8 mouse cellular contexts compared by ENCODE assay signal in genomic region chr8:116943555-116944384, GRCm38 (mm10). TPM values are rescaled to one million over a fixed set of nuclear protein-coding genes. Genes with fewer than 3 reads are reported as not detected.
DNase-seq lines count a peak whose midpoint lies in the region; ATAC-seq and TF ChIP-seq lines count a peak whose summit lies in the region.

No protein-coding gene starts in this region.

- H3K4me1 ChIP-seq in embryonic facial prominence, embryonic 13.5 days, result peaks cover 22% of the 10 kb centered on the region
- peaks cover 40% of the 10 kb centered on the region for H3K4me1 ChIP-seq in heart, embryonic 16.5 days (ENCODE audit: control insufficient read depth, insufficient read depth, low read length)
- H3K4me1 ChIP-seq in lung, postnatal 0 days (ENCODE audit: insufficient read depth, low read depth, low read length), result peaks cover 12% of the 10 kb centered on the region; the same call in 1 of the 2 replicates
- peaks cover 18% of the 10 kb centered on the region for H3K4me1 ChIP-seq in olfactory bulb, adult 2 months (ENCODE audit: control insufficient read depth, insufficient read depth, low read length)

- H3K27me3 ChIP-seq in Patski, result no peaks in the 10 kb centered on the region
- H3K27me3 ChIP-seq in embryonic facial prominence, embryonic 13.5 days, result no peaks in the 10 kb centered on the region
- H3K27me3 ChIP-seq in heart, embryonic 16.5 days (ENCODE audit: control insufficient read depth, insufficient read depth, low read length), result no peaks in the 10 kb centered on the region
- no peaks in the 10 kb centered on the region for H3K27me3 ChIP-seq in lung, postnatal 0 days (replicated peaks; ENCODE audit: insufficient read depth, low read length)

- H3K9me3 ChIP-seq in embryonic facial prominence, embryonic 13.5 days, result no peaks in the 10 kb centered on the region
- no peaks in the 10 kb centered on the region for H3K9me3 ChIP-seq in heart, embryonic 16.5 days (replicated peaks; ENCODE audit: control insufficient read depth, low read length)
- no peaks in the 10 kb centered on the region for H3K9me3 ChIP-seq in lung, postnatal 0 days (ENCODE audit: low read length)

- in situ Hi-C loops in Patski (cut with MboI; ENCODE audit: low pct_unique_long_range_greater_than_20kb), result loop anchor here (5.0 kb wide), 1 partner anchor 34 kb away; the partner anchor contains the start of gene 1700030J22Rik

- H3K27ac ChIP-seq in embryonic facial prominence, embryonic 13.5 days, result no peak overlapping the region
- peak overlapping the region; percentile 42 for H3K27ac ChIP-seq in heart, embryonic 16.5 days (ENCODE audit: low read length)
- H3K27ac ChIP-seq in lung, postnatal 0 days (ENCODE audit: low read length), result peak overlapping the region; percentile 68
- H3K27ac ChIP-seq in olfactory bulb, adult 2 months (ENCODE audit: insufficient read depth, low read depth, low read length), result no peak overlapping the region

- peak; percentile 64 for DNase-seq in A20 (ENCODE audit: low read depth, low spot score)
- DNase-seq in Patski (ENCODE audit: low read depth, low spot score), result no peak
- peak; percentile 46 for DNase-seq in kidney, postnatal 14 days
- peak; percentile 52 for DNase-seq in lung, postnatal 0 days (ENCODE audit: low spot score)
- peak; percentile 44 for DNase-seq in thymus, postnatal 25 days

- ATAC-seq in Patski, result peak; percentile 58
- peak; percentile 44; the same call in 1 of the 2 replicates for ATAC-seq in embryonic facial prominence, embryonic 13.5 days (ENCODE audit: insufficient number of reproducible peaks, insufficient read depth, low FRiP score, low TSS enrichment, low read depth)
- peak; percentile 30; the same call in 1 of the 2 replicates for ATAC-seq in heart, embryonic 16.5 days (replicated peaks; ENCODE audit: extremely low read depth, insufficient read depth, low FRiP score)
- peak; percentile 58 for ATAC-seq in lung, postnatal 0 days

- under 1% methylated on average over 62 of the region's 62 CpGs for WGBS in embryonic facial prominence, embryonic 13.5 days
- under 1% methylated on average over 62 of the region's 62 CpGs for WGBS in heart, embryonic 16.5 days
- under 1% methylated on average over 51 of the region's 62 CpGs for WGBS in lung, postnatal 0 days
- under 1% methylated on average over 62 of the region's 62 CpGs for WGBS in olfactory bulb, adult 2 months

- POLR2A ChIA-PET in Patski (lab: Charles Lee), result interaction anchor here (1.0 kb wide), 2 partner anchors 20 to 29 kb away, joined by 3 to 4 read pairs; no protein-coding TSS in a partner anchor

- peak overlapping the region; percentile 88 for H3K9ac ChIP-seq in embryonic facial prominence, embryonic 13.5 days
- peak overlapping the region; percentile 86 for H3K9ac ChIP-seq in heart, embryonic 16.5 days (ENCODE audit: low read length)
- H3K9ac ChIP-seq in lung, postnatal 0 days (replicated peaks; ENCODE audit: low read depth), result peak overlapping the region; percentile 71

- peaks cover 4% of the 10 kb centered on the region for H3K36me3 ChIP-seq in embryonic facial prominence, embryonic 13.5 days
- H3K36me3 ChIP-seq in heart, embryonic 16.5 days (ENCODE audit: control insufficient read depth, insufficient read depth), result no peaks in the 10 kb centered on the region
- H3K36me3 ChIP-seq in lung, postnatal 0 days (ENCODE audit: insufficient read depth, low read length), result no peaks in the 10 kb centered on the region

- no peak for TF ChIP-seq CTCF in Patski (IDR thresholded peaks at IDR 0.05)
- no peak for TF ChIP-seq CTCF in lung, postnatal 0 days (IDR thresholded peaks at IDR 0.05)
- TF ChIP-seq CTCF in olfactory bulb, adult 2 months (IDR thresholded peaks at IDR 0.05; ENCODE audit: insufficient read depth, low read depth, low read length), result no peak

- TF ChIP-seq EP300 in lung, postnatal 0 days (IDR thresholded peaks at IDR 0.05), result no peak

- peak overlapping the region; percentile 96 for H3K4me2 ChIP-seq in embryonic facial prominence, embryonic 13.5 days
- peak overlapping the region; percentile 69 for H3K4me2 ChIP-seq in heart, embryonic 16.5 days (ENCODE audit: low read depth, low read length)
- H3K4me2 ChIP-seq in lung, postnatal 0 days (replicated peaks; ENCODE audit: low read depth, low read length), result peak overlapping the region; percentile 99

- H3K4me3 ChIP-seq in embryonic facial prominence, embryonic 13.5 days, result peak overlapping the region; percentile 97
- H3K4me3 ChIP-seq in heart, embryonic 16.5 days (ENCODE audit: low read length), result peak overlapping the region; percentile 82
- H3K4me3 ChIP-seq in lung, postnatal 0 days (ENCODE audit: low read depth, low read length), result peak overlapping the region; percentile 96
- peak overlapping the region; percentile 80 for H3K4me3 ChIP-seq in olfactory bulb, adult 2 months (ENCODE audit: insufficient read depth, low read depth, low read length)

- CTCF ChIA-PET in Patski (lab: Charles Lee), result interaction anchor here (0.9 to 1.7 kb wide), 3 partner anchors 12 to 37 kb away, joined by 4 to 6 read pairs (median 5); partner anchors contain the start of gene 1700030J22Rik

- TF ChIP-seq POLR2A in olfactory bulb, adult 2 months (IDR thresholded peaks at IDR 0.05; ENCODE audit: insufficient read depth, low read depth, low read length), result no peak

RNA-seq across cellular contexts. Expression of gene Atmin, which starts 0.6 kb away (rescaled TPM):
- 15.9 TPM for polyA plus RNA-seq in Patski (2021)
- polyA plus RNA-seq in embryonic facial prominence, embryonic 13.5 days (2015; fragmentation: Nextera tagmentation; extraction: Ambion mirVana), result 9.0 and 10.0 TPM in 2 replicates
- polyA plus RNA-seq in heart, embryonic 16.5 days (2015; fragmentation: Nextera tagmentation; extraction: Ambion mirVana), result 10.2 and 10.7 TPM in 2 replicates
- 8.7 and 9.7 TPM in 2 replicates for polyA plus RNA-seq in lung, postnatal 0 days (2015; fragmentation: Nextera tagmentation; extraction: Ambion mirVana)
- polyA plus RNA-seq in olfactory bulb, adult 2 months (2012; ENCODE audit: insufficient read depth, insufficient read length, low replicate concordance, missing spikeins), result not detected in 2 replicates

RNA-seq across cellular contexts. Expression of gene Cenpn, which starts 22.2 kb away (rescaled TPM):
- polyA plus RNA-seq in Patski (2021), result 17.3 TPM
- 42.6 and 44.5 TPM in 2 replicates for polyA plus RNA-seq in embryonic facial prominence, embryonic 13.5 days (2015; fragmentation: Nextera tagmentation; extraction: Ambion mirVana)
- 27.3 and 28.8 TPM in 2 replicates for polyA plus RNA-seq in heart, embryonic 16.5 days (2015; fragmentation: Nextera tagmentation; extraction: Ambion mirVana)
- 2.7 and 3.7 TPM in 2 replicates for polyA plus RNA-seq in lung, postnatal 0 days (2015; fragmentation: Nextera tagmentation; extraction: Ambion mirVana)
- polyA plus RNA-seq in olfactory bulb, adult 2 months (2012; ENCODE audit: insufficient read depth, insufficient read length, low replicate concordance, missing spikeins), result not detected in 2 replicates

RNA-seq across cellular contexts. Expression of gene Cmc2, which starts 22.5 kb away (rescaled TPM):
- 42.4 TPM for polyA plus RNA-seq in Patski (2021)
- polyA plus RNA-seq in embryonic facial prominence, embryonic 13.5 days (2015; fragmentation: Nextera tagmentation; extraction: Ambion mirVana), result 78.7 and 80.7 TPM in 2 replicates
- polyA plus RNA-seq in heart, embryonic 16.5 days (2015; fragmentation: Nextera tagmentation; extraction: Ambion mirVana), result 126 and 133 TPM in 2 replicates
- 28.6 and 36.6 TPM in 2 replicates for polyA plus RNA-seq in lung, postnatal 0 days (2015; fragmentation: Nextera tagmentation; extraction: Ambion mirVana)
- polyA plus RNA-seq in olfactory bulb, adult 2 months (2012; ENCODE audit: insufficient read depth, insufficient read length, low replicate concordance, missing spikeins), result not detected in 2 replicates

RNA-seq across cellular contexts. Expression of gene 1700030J22Rik, which starts 35.0 kb away (rescaled TPM):
- 4.6 TPM for polyA plus RNA-seq in Patski (2021)
- polyA plus RNA-seq in embryonic facial prominence, embryonic 13.5 days (2015; fragmentation: Nextera tagmentation; extraction: Ambion mirVana), result 2.4 and 2.7 TPM in 2 replicates
- 0.70 and 1.6 TPM in 2 replicates for polyA plus RNA-seq in heart, embryonic 16.5 days (2015; fragmentation: Nextera tagmentation; extraction: Ambion mirVana)
- polyA plus RNA-seq in lung, postnatal 0 days (2015; fragmentation: Nextera tagmentation; extraction: Ambion mirVana), result 2.6 TPM in 2 replicates
- not detected in 2 replicates for polyA plus RNA-seq in olfactory bulb, adult 2 months (2012; ENCODE audit: insufficient read depth, insufficient read length, low replicate concordance, missing spikeins)

RNA-seq across cellular contexts. Expression of gene Gcsh, which starts 49.6 kb away (rescaled TPM):
- polyA plus RNA-seq in Patski (2021), result 44.7 TPM
- 116 and 123 TPM in 2 replicates for polyA plus RNA-seq in embryonic facial prominence, embryonic 13.5 days (2015; fragmentation: Nextera tagmentation; extraction: Ambion mirVana)
- 83.3 and 86.0 TPM in 2 replicates for polyA plus RNA-seq in heart, embryonic 16.5 days (2015; fragmentation: Nextera tagmentation; extraction: Ambion mirVana)
- polyA plus RNA-seq in lung, postnatal 0 days (2015; fragmentation: Nextera tagmentation; extraction: Ambion mirVana), result 40.1 and 47.2 TPM in 2 replicates
- not detected in 2 replicates for polyA plus RNA-seq in olfactory bulb, adult 2 months (2012; ENCODE audit: insufficient read depth, insufficient read length, low replicate concordance, missing spikeins)

Comparison
In these comparisons a context has a peak if more than half of its experiments do, and no peak if none do; other contexts are left out.
1. H3K27ac ChIP-seq: peak in heart, embryonic 16.5 days (single experiment) and lung, postnatal 0 days (single experiment); none in embryonic facial prominence, embryonic 13.5 days (single experiment) and olfactory bulb, adult 2 months (single experiment).
2. RNA of gene Cmc2, which starts 22.5 kb away (polyA plus RNA-seq): 126 to 133 TPM in heart, embryonic 16.5 days, 78.7 to 80.7 TPM in embryonic facial prominence, embryonic 13.5 days, 42.4 TPM in Patski (single experiment) and 28.6 to 36.6 TPM in lung, postnatal 0 days; not detected in olfactory bulb, adult 2 months; every median in the first group is over 10 times any median in the second.
3. Peak in every context shown above with its lines, with median percentiles within 50 percentile points of each other: ATAC-seq, H3K4me2 ChIP-seq, H3K4me3 ChIP-seq and H3K9ac ChIP-seq.